Mouse (Mus musculus): ENCODE results near the gene Rangrf. TPM values are rescaled to one million over a fixed set of nuclear protein-coding genes. Genes with fewer than 3 reads are reported as not detected.
"Not testable (repeated sequence)": the region's sequence is repeated elsewhere in the genome, so short reads cannot be mapped to it uniquely, and the experiment has no call there.

Gene Rangrf
- polyA plus RNA-seq, 1 experiment from 2014 or later: 32.3 TPM

- Histone ChIP-seq H3K4me3 (replicated peaks; ENCODE audit: low read length) (peak within 1 kb of the TSS; percentile 54), H3K9me3 (ENCODE audit: control insufficient read depth, low read length) (no peaks in the 10 kb centered on the region), H3K4me2 (replicated peaks) (peak within 1 kb of the TSS; percentile 76), H3K9ac (peak within 1 kb of the TSS; percentile 65), H3K27me3 (ENCODE audit: control insufficient read depth, insufficient read depth, low read length) (no peaks in the 10 kb centered on the region), H3K4me1 (replicated peaks; ENCODE audit: control insufficient read depth, insufficient read depth, low read length) (0 out of 2 replicates have a peak, but pooled peaks cover 12% of the 10 kb centered on the region), H3K36me3 (replicated peaks; ENCODE audit: control insufficient read depth, insufficient read depth) (no peaks in the 10 kb centered on the region), H3K27ac (peak within 1 kb of the TSS; percentile 41; the same call in 1 of the 2 replicates)
- DNase-seq (ENCODE audit: low spot score): peak; percentile 88
- ATAC-seq (ENCODE audit: low FRiP score): peak; percentile 95
- WGBS: under 1% methylated on average over 50 of the region's 50 CpGs
These were observed 7.4 kb downstream of the Rangrf start, which contains the start of gene Slc25a35 for GRCm38 (mm10) chr11:68967337-68968282. Gene Slc25a35, plus strand, starts transcription at chr11:68968131.

DNA sequence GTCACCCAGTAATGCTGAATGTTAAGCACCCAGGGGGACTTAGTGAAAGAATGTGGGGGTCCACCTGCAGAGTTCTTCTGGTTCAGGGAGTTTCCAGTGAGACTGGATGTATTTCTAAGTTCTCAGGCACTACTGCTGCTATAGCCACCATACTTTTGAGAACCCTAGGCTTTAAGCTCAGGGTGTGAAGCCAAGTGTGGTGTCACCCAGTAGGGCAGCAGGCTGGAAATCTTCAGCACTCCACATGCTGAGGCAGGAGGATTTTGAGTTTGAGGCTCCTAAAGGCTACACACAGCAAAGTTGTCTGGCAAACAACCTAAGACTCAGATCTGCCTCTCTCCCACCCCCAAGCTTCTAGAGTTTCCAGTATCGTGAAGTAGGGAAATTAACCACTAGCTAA lies 8.4 kb downstream of the Rangrf start:
- no peak overlapping the region for H3K9ac ChIP-seq
- DNase-seq (ENCODE audit: low spot score) (no peak), ATAC-seq (ENCODE audit: low FRiP score) (no peak)
- no peaks in the 10 kb centered on the region for H3K36me3 ChIP-seq (replicated peaks; ENCODE audit: control insufficient read depth, insufficient read depth)
- 0 out of 2 replicates have a peak, but pooled peaks cover 12% of the 10 kb centered on the region for H3K4me1 ChIP-seq (replicated peaks; ENCODE audit: control insufficient read depth, insufficient read depth, low read length)
- H3K27me3 ChIP-seq (ENCODE audit: control insufficient read depth, insufficient read depth, low read length): no peaks in the 10 kb centered on the region
- no peak overlapping the region for H3K27ac ChIP-seq
- WGBS: 61% methylated on average over 1 of the region's 1 CpGs
- H3K4me2 ChIP-seq (replicated peaks): peak overlapping the region; percentile 76; the same call in 1 of the 2 replicates
- H3K9me3 ChIP-seq (ENCODE audit: control insufficient read depth, low read length): no peaks in the 10 kb centered on the region
- H3K4me3 ChIP-seq (replicated peaks; ENCODE audit: low read length): no peak overlapping the region

- Histone ChIP-seq H3K4me2 (replicated peaks) (no peak overlapping the region), H3K4me1 (replicated peaks; ENCODE audit: control insufficient read depth, insufficient read depth, low read length) (0 out of 2 replicates have a peak, but pooled peaks cover 12% of the 10 kb centered on the region), H3K9ac (no peak overlapping the region), H3K9me3 (ENCODE audit: control insufficient read depth, low read length) (no peaks in the 10 kb centered on the region), H3K27me3 (ENCODE audit: control insufficient read depth, insufficient read depth, low read length) (no peaks in the 10 kb centered on the region), H3K27ac (no peak overlapping the region), H3K36me3 (replicated peaks; ENCODE audit: control insufficient read depth, insufficient read depth) (no peaks in the 10 kb centered on the region), H3K4me3 (replicated peaks; ENCODE audit: low read length) (no peak overlapping the region)
- ATAC-seq (ENCODE audit: low FRiP score) (no peak), DNase-seq (ENCODE audit: low spot score) (peak; percentile 60)
- WGBS: 29% methylated on average over 3 of the region's 3 CpGs
These were observed 9.1 kb downstream of the Rangrf start for GRCm38 (mm10) chr11:68965845-68966244.

GRCm38 (mm10) chr11:68965050-68965449 lies 9.9 kb downstream of the Rangrf start:
- H3K4me2 ChIP-seq (replicated peaks): no peak overlapping the region
- no peaks in the 10 kb centered on the region for H3K9me3 ChIP-seq (ENCODE audit: control insufficient read depth, low read length)
- H3K27ac ChIP-seq: no peak overlapping the region

GRCm38 (mm10) chr11:68963405-68963804 lies 11.6 kb downstream of the Rangrf start:
- no peaks in the 10 kb centered on the region for H3K27me3 ChIP-seq (ENCODE audit: control insufficient read depth, insufficient read depth, low read length)
- no peaks in the 10 kb centered on the region for H3K36me3 ChIP-seq (replicated peaks; ENCODE audit: control insufficient read depth, insufficient read depth)
- H3K4me2 ChIP-seq (replicated peaks): no peak overlapping the region
- 88% methylated on average over 2 of the region's 2 CpGs for WGBS
- no peak for ATAC-seq (ENCODE audit: low FRiP score)
- no peak overlapping the region for H3K4me3 ChIP-seq (replicated peaks; ENCODE audit: low read length)
- no peak overlapping the region for H3K9ac ChIP-seq
- no peak for DNase-seq (ENCODE audit: low spot score)
- 0 out of 2 replicates have a peak, but pooled peaks cover 6% of the 10 kb centered on the region for H3K4me1 ChIP-seq (replicated peaks; ENCODE audit: control insufficient read depth, insufficient read depth, low read length)
- H3K9me3 ChIP-seq (ENCODE audit: control insufficient read depth, low read length): no peaks in the 10 kb centered on the region
- no peak overlapping the region for H3K27ac ChIP-seq

More at GRCm38 (mm10) chr11:68965050-68965449, 9.9 kb downstream of the Rangrf start:
- no peak for ATAC-seq (ENCODE audit: low FRiP score)
- Histone ChIP-seq H3K36me3 (replicated peaks; ENCODE audit: control insufficient read depth, insufficient read depth) (no peaks in the 10 kb centered on the region), H3K9ac (no peak overlapping the region), H3K4me3 (replicated peaks; ENCODE audit: low read length) (no peak overlapping the region), H3K4me1 (replicated peaks; ENCODE audit: control insufficient read depth, insufficient read depth, low read length) (0 out of 2 replicates have a peak, but pooled peaks cover 12% of the 10 kb centered on the region), H3K27me3 (ENCODE audit: control insufficient read depth, insufficient read depth, low read length) (no peaks in the 10 kb centered on the region)
- DNase-seq (ENCODE audit: low spot score): no peak

- H3K4me1 ChIP-seq (replicated peaks; ENCODE audit: control insufficient read depth, insufficient read depth, low read length); H3K9me3 ChIP-seq (ENCODE audit: control insufficient read depth, low read length); H3K27me3 ChIP-seq (ENCODE audit: control insufficient read depth, insufficient read depth, low read length); DNase-seq (ENCODE audit: low spot score); H3K4me2 ChIP-seq (replicated peaks); H3K4me3 ChIP-seq (replicated peaks; ENCODE audit: low read length); H3K27ac ChIP-seq; H3K9ac ChIP-seq; H3K36me3 ChIP-seq (replicated peaks; ENCODE audit: control insufficient read depth, insufficient read depth); ATAC-seq (ENCODE audit: low FRiP score): not testable (repeated sequence)
- WGBS: 27% methylated on average over 11 of the region's 11 CpGs
These were observed 12.8 kb downstream of the Rangrf start for GRCm38 (mm10) chr11:68962159-68962558.

DNA sequence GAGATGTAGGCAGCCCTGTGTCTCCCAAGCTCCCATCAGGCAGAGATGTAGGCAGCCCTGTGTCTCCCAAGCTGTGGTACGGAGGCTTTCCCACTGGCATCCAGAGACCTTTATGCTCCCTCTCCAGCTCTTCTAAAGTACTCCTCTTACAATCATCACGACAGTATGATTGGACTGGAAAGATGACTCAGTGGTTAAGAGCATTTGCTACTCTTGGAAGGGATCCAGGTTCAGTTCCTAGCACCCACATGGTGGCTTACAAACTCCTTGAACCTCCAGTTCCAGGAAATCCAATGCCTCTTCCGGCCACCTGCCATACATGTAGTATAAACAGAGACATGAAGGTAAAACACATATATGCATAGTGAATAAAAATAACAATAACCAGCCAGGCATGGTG lies 13.4 kb downstream of the Rangrf start:
- Histone ChIP-seq H3K4me3 (replicated peaks; ENCODE audit: low read length) (no peak overlapping the region), H3K4me2 (replicated peaks) (no peak overlapping the region), H3K4me1 (replicated peaks; ENCODE audit: control insufficient read depth, insufficient read depth, low read length) (no peaks in the 10 kb centered on the region), H3K27me3 (ENCODE audit: control insufficient read depth, insufficient read depth, low read length) (peaks cover 10% of the 10 kb centered on the region), H3K9ac (no peak overlapping the region), H3K27ac (no peak overlapping the region), H3K9me3 (ENCODE audit: control insufficient read depth, low read length) (no peaks in the 10 kb centered on the region), H3K36me3 (replicated peaks; ENCODE audit: control insufficient read depth, insufficient read depth) (no peaks in the 10 kb centered on the region)
- 79% methylated on average over 3 of the region's 3 CpGs for WGBS
- DNase-seq (ENCODE audit: low spot score) (no peak), ATAC-seq (ENCODE audit: low FRiP score) (no peak)

DNA sequence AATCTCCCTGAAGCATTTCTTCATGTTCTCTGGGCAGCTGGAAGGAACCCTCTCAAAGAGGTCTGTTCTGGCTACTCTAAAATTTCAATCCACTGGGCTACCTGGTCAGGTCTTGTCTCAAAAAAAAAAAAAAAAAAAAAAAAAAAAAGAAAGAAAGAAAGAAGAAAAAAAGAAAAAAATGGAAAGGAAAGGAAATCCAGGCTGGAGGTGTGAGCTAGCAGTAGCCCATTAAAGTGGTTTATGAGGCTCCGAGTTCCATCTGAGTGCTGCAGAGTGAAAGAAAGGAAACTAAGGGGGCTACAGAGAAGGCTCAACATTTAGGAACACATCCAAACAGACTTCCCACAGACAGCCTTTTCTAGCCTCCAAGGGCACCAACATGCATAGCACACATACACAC lies 17.0 kb downstream of the Rangrf start:
- no peak overlapping the region for H3K27ac ChIP-seq
- H3K27me3 ChIP-seq (ENCODE audit: control insufficient read depth, insufficient read depth, low read length): peaks cover 46% of the 10 kb centered on the region
- no peak overlapping the region for H3K4me3 ChIP-seq (replicated peaks; ENCODE audit: low read length)
- peaks cover 6% of the 10 kb centered on the region; the same call in 1 of the 2 replicates for H3K4me1 ChIP-seq (replicated peaks; ENCODE audit: control insufficient read depth, insufficient read depth, low read length)
- H3K9ac ChIP-seq: no peak overlapping the region
- 93% methylated on average over 1 of the region's 1 CpGs for WGBS
- H3K4me2 ChIP-seq (replicated peaks): no peak overlapping the region
- no peaks in the 10 kb centered on the region for H3K36me3 ChIP-seq (replicated peaks; ENCODE audit: control insufficient read depth, insufficient read depth)
- H3K9me3 ChIP-seq (ENCODE audit: control insufficient read depth, low read length): no peaks in the 10 kb centered on the region
- ATAC-seq (ENCODE audit: low FRiP score) (no peak), DNase-seq (ENCODE audit: low spot score) (no peak)

DNA sequence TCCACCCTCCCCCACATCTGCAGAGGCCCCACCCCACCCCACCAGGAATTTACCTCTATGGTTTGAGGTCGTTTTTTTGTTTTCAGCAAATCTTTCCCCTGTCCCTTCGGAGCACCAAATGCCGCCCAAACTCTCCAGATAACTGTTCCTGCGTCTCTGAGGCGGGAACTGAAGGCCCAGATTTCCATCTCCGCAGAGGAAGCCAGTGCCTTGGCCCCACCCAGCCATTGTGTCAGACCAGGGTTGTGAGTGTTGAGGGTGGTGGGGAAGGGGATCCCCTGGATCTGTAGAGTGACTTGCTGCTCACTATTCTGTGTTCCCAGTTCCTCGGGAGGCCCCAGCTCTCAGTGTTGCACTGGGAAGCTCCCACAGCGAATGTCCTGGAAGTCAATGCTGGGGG lies 17.7 kb downstream of the Rangrf start, which contains the start of gene Arhgef15:
Gene Arhgef15, minus strand, starts transcription at position 173 of the 400 bp plus-strand sequence.
- ATAC-seq (ENCODE audit: low FRiP score): no peak
- Histone ChIP-seq H3K36me3 (replicated peaks; ENCODE audit: control insufficient read depth, insufficient read depth) (no peaks in the 10 kb centered on the region), H3K4me2 (replicated peaks) (peak within 1 kb of the TSS; percentile 10; the same call in 1 of the 2 replicates), H3K9me3 (ENCODE audit: control insufficient read depth, low read length) (no peaks in the 10 kb centered on the region), H3K4me1 (replicated peaks; ENCODE audit: control insufficient read depth, insufficient read depth, low read length) (peaks cover 6% of the 10 kb centered on the region; the same call in 1 of the 2 replicates), H3K27ac (no peak within 1 kb of the TSS), H3K9ac (no peak within 1 kb of the TSS), H3K27me3 (ENCODE audit: control insufficient read depth, insufficient read depth, low read length) (peaks cover 47% of the 10 kb centered on the region), H3K4me3 (replicated peaks; ENCODE audit: low read length) (peak within 1 kb of the TSS; percentile 9; the same call in 1 of the 2 replicates)
- WGBS: 30% methylated on average over 8 of the region's 8 CpGs
- no peak for DNase-seq (ENCODE audit: low spot score)

Data from hindbrain, embryonic 14.5 days (tissue).